Mouse (Mus musculus) ES-E14 (cell line): Measurements from ENCODE around the gene Pofut2. TPM values are rescaled to one million over a fixed set of nuclear protein-coding genes. Genes with fewer than 3 reads are reported as not detected.
A peak's percentile ranks its signal among the peaks of the same experiment; 100 is the strongest.

Experiments
- DNase-seq: peaks from one replicate; pipeline ENCODE4 v3.0.0-alpha.2; 2013; ENCODE audit warnings: low read depth, low spot score
- H3K27ac ChIP-seq: 2 replicates; pipeline ENCODE4 v1.5.1; 2012; ENCODE audit warnings: low read depth, mild to moderate bottlenecking, low read length, moderate library complexity, mixed read lengths; ENCODE audit not compliant: poor library complexity, insufficient read depth, severe bottlenecking
- H3K36me3 ChIP-seq: 2 replicates; pipeline ENCODE4 v1.6.1; 2012; ENCODE audit warnings: mild to moderate bottlenecking, low read length, moderate library complexity, mixed read lengths; ENCODE audit not compliant: control insufficient read depth, poor library complexity, insufficient read depth, severe bottlenecking
- H3K4me1 ChIP-seq, 2 experiments: fragments of 150-350 bp in 1 of 2; sonication (generic) in 1 of 2; 2 replicates each; pipeline ENCODE4 v1.6.1; 2012; ENCODE audit warnings: low read length in 2 of 2, mild to moderate bottlenecking in 1 of 2, mixed read lengths in 1 of 2; ENCODE audit not compliant: control insufficient read depth in 2 of 2, insufficient read depth in 2 of 2, poor library complexity in 1 of 2
- H3K4me3 ChIP-seq, 2 experiments: fragments of 150-350 bp in 1 of 2; sonication (generic) in 1 of 2; 2 replicates each; pipeline ENCODE4 v1.5.1; 2012; ENCODE audit warnings: low read length in 2 of 2, low read depth in 1 of 2, mild to moderate bottlenecking in 1 of 2, mixed read lengths in 1 of 2; ENCODE audit not compliant: insufficient read depth in 1 of 2, poor library complexity in 1 of 2, severe bottlenecking in 1 of 2
- H3K9ac ChIP-seq: 2 replicates; pipeline ENCODE4 v1.6.1; 2012; ENCODE audit warnings: low read depth, mild to moderate bottlenecking, low read length, mixed read lengths; ENCODE audit not compliant: poor library complexity, insufficient read depth, severe bottlenecking
- H3K9me3 ChIP-seq: fragments of 150-350 bp; sonication (generic); 2 replicates; pipeline ENCODE4 v1.6.1; 2012; ENCODE audit warnings: low read depth, mild to moderate bottlenecking, low read length; ENCODE audit not compliant: control insufficient read depth, insufficient read depth
- CHD2 ChIP-seq: IDR thresholded peaks from 2 replicates; pipeline ENCODE4 v1.6.1; 2014; ENCODE audit warnings: mild to moderate bottlenecking, low read depth, low read length, inconsistent platforms
- HCFC1 ChIP-seq: IDR thresholded peaks from 2 replicates; pipeline ENCODE4 v1.6.1; 2012; ENCODE audit warnings: low read length, inconsistent platforms, borderline replicate concordance; ENCODE audit not compliant: insufficient read depth
- MAFK ChIP-seq: IDR thresholded peaks from 2 replicates; pipeline ENCODE4 v1.6.1; 2014; ENCODE audit warnings: mild to moderate bottlenecking, low read depth, low read length, inconsistent platforms; ENCODE audit not compliant: insufficient read depth
- ZC3H11A ChIP-seq: IDR thresholded peaks from 2 replicates; pipeline ENCODE4 v1.6.1; 2012; ENCODE audit warnings: low read depth, mild to moderate bottlenecking, inconsistent platforms, low read length, borderline replicate concordance
- ZNF384 ChIP-seq: IDR thresholded peaks from 2 replicates; pipeline ENCODE4 v1.6.1; 2012; ENCODE audit warnings: low read depth, low read length, inconsistent platforms
- in situ Hi-C, 2 experiments: fragments of 600-800 bp; cut with MboI; formaldehyde crosslinking; loops; one replicate each; pipeline ENCODE4 v1.15.1; 2025; ENCODE audit warnings: low sequenced_read_pairs in 2 of 2, inconsistent platforms in 1 of 2; ENCODE audit not compliant: unreplicated experiment in 2 of 2
- total RNA-seq: library from RNA; depleted of rRNA; stranded (reverse); fragments of 300-350 nt; gene quantifications from 2 replicates; pipeline ENCODE4 v1.2.3, GENCODE M21; 2012

Pofut2 gene
- total RNA-seq, 1 experiment, result 67.6 TPM

DNA sequence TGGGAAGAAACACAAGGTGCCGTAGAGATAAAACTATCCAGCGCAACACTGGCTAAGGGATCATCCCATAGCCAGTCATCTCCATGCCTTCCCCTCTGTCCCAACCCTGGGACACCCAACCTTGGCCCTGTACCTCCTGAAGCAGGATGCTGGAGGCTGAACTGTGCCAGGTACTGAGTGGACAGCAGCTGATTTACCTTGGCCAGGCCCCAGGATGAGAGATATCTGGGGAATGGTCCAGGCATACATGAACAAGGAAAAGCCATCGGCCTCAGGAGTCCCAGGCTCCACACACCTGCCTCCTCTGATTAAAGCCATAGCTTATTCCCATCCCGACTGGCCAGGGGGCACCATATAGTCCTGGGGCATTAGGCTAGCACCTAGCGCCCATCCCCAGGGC lies 12.0 kb upstream of the Pofut2 start:
- no peak overlapping the region for H3K27ac ChIP-seq
- H3K9ac ChIP-seq, result no peak overlapping the region
- H3K4me1 ChIP-seq, result peaks cover 0 to 18% of the 10 kb centered on the region in 2 experiments; a peak in 2 of 4 replicates
- TF ChIP-seq ZC3H11A (no peak), HCFC1 (no peak), CHD2 (no peak), ZNF384 (no peak), MAFK (no peak)
- DNase-seq, result no peak
- H3K36me3 ChIP-seq, result no peaks in the 10 kb centered on the region
- H3K4me3 ChIP-seq, result no peak overlapping the region
- in situ Hi-C loops, result no loop called here
- no peaks in the 10 kb centered on the region for H3K9me3 ChIP-seq

DNA sequence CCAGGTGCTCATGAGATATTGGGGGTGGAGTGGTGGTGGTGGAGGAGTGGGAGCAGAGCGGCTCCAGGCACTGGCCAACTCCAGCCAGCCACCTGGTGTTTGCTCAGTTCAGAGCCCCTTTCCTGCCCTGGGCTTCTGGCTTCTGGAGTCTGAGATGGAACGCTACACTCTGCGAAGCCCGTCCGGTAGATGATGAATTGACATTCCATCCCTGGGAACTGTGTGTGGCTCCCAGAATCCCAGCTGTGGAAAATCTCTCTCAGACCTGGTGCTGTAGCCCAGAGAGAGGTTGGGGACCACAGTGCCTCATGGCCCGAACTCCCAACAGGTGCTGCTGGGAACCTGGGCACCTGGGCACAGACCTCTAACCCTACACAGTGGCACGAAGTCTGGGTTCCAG lies 11.3 kb upstream of the Pofut2 start:
- H3K36me3 ChIP-seq, result no peaks in the 10 kb centered on the region
- DNase-seq, result no peak
- in situ Hi-C loops, result no loop called here
- H3K27ac ChIP-seq, result no peak overlapping the region; the same call in 1 of the 2 replicates
- H3K9me3 ChIP-seq, result no peaks in the 10 kb centered on the region
- peaks cover 4 to 22% of the 10 kb centered on the region in 2 experiments; a peak in 3 of 4 replicates for H3K4me1 ChIP-seq
- no peak overlapping the region for H3K9ac ChIP-seq
- no peak for TF ChIP-seq ZC3H11A
- TF ChIP-seq HCFC1, result no peak
- no peak for TF ChIP-seq ZNF384
- no peak for TF ChIP-seq MAFK
- TF ChIP-seq CHD2, result no peak
- H3K4me3 ChIP-seq, result no peak overlapping the region

DNA sequence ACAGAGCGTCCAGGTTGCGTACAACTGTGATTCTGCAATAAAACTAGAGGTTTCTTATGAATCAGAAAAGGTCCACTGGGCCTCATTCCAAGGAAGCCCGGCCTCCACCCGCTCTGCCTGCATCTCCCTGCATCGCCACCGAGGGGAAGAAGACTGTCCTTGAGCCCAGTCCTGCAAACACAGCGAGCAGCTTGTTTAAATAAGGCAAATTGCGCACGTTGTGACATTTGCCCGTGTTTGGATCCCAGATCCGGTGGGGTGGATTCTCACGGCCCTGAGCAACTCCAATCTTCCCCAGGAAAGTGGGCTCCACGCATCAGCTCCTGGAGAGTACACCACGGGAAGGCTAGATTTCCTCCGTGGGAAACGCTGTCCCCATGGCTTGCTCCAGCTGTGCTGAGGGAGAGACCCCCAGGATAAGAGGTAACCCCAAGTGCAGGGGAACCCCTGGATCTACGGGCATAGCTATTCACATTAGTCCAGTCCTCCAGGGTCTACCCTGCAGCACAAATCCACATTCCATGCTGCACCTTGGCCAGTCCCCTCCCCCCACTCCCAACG lies 7.7 kb upstream of the Pofut2 start:
- TF ChIP-seq ZC3H11A (no peak), CHD2 (no peak), HCFC1 (no peak), MAFK (no peak), ZNF384 (no peak)
- no peak for DNase-seq
- Histone ChIP-seq H3K4me3 (no peak overlapping the region), H3K4me1 (peaks cover 5 to 27% of the 10 kb centered on the region in 2 experiments; a peak in 3 of 4 replicates), H3K36me3 (no peaks in the 10 kb centered on the region), H3K9me3 (no peaks in the 10 kb centered on the region), H3K9ac (peak overlapping the region; percentile 2; the same call in 1 of the 2 replicates), H3K27ac (no peak overlapping the region)
- in situ Hi-C loops, result loop anchor here (5.0 to 10.0 kb wide), 2 partner anchors 117 to 119 kb away; no protein-coding TSS in a partner anchor

DNA sequence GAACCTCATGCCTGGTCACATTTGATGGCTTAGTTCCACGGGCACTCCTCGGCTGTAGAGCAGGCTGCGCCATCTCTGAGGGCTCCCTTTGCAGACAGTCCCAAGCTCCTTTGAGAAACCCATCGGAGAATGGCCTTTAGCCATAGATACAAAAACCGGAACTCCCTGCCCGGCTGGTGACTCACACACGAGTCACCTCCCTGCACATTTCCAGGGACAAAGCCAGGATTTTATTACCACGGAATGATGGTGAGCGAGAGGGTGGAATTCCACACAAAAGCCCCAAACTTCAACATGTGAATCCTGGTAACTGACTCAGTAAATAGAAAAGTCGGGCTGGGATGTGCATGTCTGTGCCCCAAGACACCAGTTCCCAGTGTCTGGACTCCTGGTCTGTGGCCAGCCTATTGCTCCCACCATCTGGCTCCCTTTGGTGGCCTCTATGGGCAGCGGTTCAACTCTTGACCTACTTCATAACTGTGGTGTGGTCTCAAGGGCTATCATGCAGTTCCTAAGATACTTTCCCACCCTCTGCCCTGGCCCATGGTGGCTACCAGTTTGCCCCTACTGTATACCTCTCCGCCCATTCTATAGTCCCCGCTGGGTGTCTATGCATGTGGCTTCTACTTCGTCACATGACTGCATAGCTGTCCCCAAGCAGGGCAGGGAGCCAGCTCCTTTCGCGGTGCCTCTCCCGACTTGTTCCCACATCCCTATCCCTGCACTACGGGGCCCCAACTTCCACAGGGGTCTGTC lies 7.1 kb upstream of the Pofut2 start:
- no peak for DNase-seq
- in situ Hi-C loops, result loop anchor here (5.0 to 10.0 kb wide), 2 partner anchors 117 to 120 kb away; no protein-coding TSS in a partner anchor
- Histone ChIP-seq H3K27ac (no peak overlapping the region), H3K9me3 (no peaks in the 10 kb centered on the region), H3K9ac (no peak overlapping the region; the same call in 1 of the 2 replicates), H3K4me3 (no peak overlapping the region), H3K36me3 (no peaks in the 10 kb centered on the region), H3K4me1 (peaks cover 5 to 24% of the 10 kb centered on the region in 2 experiments; a peak in 3 of 4 replicates)
- TF ChIP-seq CHD2, result peak; percentile 12; the same call in 1 of the 2 replicates
- TF ChIP-seq ZC3H11A, result no peak
- no peak for TF ChIP-seq HCFC1
- no peak for TF ChIP-seq MAFK
- TF ChIP-seq ZNF384, result no peak
